Mouse (Mus musculus) cerebellum, adult 11-12 months (tissue): ENCODE data around the gene Sec14l3.
"Not testable (repeated sequence)": the region's sequence is repeated elsewhere in the genome, so short reads cannot be mapped to it uniquely, and the experiment has no call there.

Experiments used
- DNase-seq: peaks from one replicate; pipeline ENCODE4 v3.0.0; 2022

Sec14l3 gene

DNA sequence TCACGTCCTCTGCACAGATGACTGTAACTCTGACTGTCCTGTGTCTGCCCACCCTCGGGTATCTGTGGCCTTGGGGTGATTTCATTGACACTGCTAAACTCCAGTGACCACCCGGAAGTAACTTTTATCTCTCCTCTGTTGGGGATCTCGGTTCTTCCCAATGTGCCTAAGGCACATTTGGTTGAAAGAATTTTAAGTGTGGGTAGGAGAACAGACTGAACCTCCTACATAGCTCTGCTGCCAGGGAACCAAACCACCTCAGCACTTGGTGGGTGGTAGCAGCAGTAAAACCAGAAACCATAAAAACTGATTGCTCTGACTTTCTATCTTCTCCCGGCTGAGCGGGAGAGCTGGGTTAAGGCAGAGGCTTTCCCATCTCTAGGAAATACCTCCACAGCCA, 40.8 kb downstream of the Sec14l3 start:
- DNase-seq = no peak

DNA sequence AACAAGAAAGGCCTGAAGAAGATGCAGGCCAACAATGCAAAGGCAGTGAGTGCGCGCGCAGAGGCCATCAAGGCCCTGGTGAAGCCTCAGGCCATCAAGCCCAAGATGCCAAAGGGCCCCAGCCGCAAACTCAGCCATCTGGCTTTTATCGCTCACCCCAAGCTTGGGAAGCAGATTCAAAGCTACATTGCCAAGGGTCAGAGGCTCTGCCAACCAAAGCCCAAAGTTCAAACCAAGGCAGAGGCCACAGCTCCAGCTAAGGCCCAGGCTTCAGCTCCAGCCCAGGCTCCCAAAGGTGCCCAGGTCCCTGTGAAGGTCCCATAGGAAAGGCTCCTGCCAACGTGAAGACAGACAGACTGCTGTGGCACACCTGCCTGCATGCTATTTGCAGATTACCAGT, 43.3 kb downstream of the Sec14l3 start:
- not testable (repeated sequence) for DNase-seq

DNA sequence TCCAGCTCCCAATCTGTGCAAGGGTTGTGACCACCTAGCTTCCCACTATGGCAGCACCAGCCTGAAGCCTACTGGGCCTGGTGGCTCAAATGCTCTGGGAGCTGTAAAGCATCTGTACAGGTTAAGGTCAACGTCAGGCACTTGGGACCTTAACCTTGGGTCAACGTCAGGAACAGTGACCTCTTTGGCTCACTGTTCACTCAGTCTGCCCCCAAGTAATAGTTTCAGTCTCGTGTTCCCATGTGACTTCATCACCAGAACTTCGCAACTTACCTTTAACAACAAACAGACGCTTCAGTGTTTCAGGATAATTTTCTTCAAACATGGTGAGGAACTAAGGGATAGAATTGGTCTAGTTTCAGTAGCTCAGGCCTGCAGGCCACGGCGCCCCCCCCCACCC, 44.0 kb downstream of the Sec14l3 start:
- DNase-seq = no peak

DNA sequence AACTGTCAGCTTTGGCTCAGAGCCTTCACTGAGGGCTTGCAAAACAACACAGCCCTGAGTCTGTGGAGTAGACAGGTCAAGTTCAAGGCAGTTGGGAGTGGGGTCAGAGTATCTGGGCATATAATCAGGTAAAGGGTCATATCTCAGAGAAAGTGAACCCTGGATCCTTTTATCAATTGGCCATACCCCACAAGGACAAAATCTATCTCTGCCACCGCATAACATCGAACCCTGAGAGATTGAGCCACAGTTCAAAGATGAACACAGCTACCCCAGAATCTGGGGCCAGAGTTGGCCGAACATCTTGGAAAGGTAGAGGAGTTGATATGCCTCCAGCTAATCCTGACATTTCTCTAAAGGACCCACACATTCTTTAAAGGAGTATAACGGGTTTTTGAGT, 47.4 kb downstream of the Sec14l3 start:
- DNase-seq = no peak

DNA sequence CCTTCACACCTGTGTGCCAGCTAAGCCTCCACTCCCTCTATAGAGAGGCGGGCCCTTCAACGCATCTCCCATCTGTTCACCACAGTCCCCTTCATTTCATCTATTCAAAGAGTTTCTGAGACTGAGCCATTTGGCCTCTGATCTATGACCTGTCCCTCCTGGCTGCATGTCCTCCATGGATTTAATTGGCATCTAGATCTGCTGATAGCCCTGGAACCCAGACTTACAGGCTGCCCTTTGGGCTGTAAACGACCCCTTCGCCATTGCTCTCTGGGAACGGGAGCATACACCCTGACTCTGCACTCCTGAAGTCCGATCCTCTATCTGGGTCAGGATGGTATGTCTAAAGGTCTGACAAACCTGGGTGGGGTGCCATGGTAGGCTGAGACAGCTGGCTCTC, 48.2 kb downstream of the Sec14l3 start:
- DNase-seq = no peak

DNA sequence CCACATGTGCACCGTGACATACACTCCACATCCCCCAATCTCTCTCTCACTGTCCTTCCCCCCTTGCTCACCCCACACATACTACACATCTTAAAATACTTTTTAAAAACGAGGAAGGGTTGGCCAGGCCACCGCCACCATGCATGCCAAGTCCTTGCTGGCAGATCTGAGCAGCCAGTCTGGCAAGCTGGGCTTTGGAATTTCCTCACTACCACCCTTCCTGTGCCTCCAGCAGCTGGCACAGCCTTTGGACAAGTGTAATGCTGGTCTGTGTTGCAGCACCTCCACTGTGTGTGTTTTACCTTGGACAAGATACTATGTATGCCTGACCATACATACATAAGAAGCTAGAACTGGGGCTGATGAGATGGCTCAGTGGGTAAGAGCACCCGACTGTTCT, 48.9 kb downstream of the Sec14l3 start:
- DNase-seq = no peak

DNA sequence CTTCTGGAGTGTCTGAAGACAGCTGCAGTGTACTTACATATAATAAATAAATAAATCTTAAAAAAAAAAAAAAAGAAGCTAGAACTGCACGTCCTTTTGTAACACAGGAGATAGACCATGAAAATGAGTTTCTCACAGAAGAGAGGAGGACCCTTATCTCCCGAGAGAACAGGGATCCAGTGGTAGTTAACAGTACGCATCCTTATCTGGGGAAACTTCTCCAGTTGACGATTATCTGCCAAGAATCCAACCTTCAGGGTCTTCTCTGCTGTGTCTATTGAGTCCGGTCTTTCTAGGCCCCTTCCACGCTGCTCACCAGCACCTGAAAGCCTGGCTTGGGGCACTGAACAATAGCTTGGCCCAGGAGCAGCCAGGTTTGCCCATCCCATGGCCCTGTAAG, 49.3 kb downstream of the Sec14l3 start:
- DNase-seq = no peak

DNA sequence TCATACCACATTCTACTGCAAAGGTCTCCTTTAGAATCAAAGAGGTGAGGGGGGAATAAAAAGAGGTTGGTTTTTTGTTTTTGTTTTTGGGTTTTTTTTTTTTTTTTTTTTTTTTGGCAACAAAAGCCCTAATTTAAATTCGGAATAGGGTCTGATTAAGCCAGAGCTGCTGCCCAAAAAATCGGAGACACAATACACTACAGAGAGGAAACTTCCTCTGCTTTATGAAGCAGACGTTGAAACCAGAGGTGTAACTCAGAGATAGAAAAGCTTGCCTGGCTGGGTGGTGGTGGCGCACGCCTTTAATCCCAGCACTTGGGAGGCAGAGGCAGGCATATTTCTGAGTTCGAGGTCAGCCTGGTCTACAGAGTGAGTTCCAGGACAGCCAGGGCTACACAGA, 49.9 kb downstream of the Sec14l3 start:
- DNase-seq = not testable (repeated sequence)

DNA sequence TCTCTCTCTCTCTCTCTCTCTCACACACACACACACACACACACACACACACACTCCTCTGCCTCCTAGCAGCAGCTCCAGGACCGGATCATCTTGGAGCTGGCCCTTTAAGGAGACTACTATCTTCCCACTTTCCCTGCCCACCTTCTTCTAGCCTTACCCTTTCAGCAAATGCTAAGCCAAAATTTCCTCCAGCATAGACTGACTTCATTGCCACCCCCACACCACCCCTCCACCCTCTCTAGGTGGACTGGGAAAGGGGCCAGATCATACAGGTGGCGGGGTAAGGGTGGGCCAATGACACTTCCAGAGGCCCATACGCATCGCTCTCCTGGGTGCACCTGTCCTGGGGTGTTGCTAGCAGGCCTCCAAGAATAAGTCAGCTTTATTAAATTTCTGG, 50.8 kb downstream of the Sec14l3 start:
- no peak for DNase-seq

DNA sequence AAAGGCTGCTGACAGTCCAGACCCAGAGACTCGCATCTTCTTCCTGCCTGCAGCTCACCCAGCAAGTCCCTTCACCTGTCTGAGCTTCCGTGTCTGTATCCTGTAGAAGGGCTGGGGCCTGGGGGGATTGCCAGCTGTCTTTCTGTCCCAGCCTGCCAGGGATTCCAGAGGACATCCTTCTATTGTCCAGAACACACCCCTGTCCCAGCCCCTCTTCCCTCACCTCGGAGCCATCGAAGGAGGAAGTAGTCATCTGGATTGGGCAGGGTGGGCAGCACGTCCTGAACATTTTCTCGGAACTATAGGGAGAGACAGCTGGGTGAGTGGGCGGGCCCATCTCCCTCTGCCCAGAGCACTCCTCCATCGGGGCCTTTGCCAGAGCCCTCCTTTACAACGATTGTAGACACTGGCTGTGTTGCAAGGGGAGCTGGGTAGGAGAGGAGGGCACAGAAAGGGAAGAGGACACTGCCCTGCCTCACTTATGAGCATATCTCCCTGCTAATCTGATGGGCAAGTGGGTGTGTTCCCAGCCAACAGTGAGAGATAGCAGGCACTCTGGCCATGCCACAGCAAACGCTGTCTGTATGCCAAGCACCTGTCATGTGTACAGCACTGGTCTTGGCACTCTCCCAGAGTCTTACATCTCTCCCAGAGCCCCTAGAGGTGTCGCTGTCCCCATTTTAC, 52.0 kb downstream of the Sec14l3 start:
- DNase-seq = no peak

DNA sequence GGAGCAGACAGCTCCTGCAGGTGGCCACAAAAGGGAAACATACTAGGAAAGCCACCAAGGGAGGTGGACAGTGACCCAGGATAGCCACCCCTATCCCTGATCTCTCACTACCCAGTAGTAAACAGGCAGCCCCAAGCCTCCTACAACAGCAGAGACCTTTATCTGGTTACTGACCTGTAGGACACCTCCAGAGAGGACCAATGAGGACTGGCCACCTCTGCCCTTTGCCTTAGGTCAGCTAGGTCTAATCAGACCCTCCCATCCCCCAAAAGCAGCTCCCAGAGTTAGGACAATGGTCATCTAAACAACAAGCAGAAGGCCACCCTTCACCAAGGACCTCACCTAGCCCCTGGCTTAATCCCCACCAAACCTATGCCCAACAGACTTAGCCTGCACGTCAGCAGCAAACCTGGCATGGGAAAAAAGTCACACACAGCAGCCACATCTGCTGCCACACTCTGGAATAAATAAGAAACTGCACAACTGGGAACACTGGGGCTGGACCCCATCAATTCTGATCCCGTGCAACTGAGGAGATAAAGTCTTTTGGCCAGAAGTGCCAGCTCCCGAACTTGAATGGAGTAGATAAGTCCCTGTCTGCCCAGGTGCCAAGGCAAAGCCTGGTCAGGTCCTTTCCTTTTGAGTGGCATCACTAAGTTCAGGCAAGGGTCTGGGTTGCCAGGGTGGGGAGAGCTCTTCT, 52.9 kb downstream of the Sec14l3 start:
- DNase-seq = no peak

DNA sequence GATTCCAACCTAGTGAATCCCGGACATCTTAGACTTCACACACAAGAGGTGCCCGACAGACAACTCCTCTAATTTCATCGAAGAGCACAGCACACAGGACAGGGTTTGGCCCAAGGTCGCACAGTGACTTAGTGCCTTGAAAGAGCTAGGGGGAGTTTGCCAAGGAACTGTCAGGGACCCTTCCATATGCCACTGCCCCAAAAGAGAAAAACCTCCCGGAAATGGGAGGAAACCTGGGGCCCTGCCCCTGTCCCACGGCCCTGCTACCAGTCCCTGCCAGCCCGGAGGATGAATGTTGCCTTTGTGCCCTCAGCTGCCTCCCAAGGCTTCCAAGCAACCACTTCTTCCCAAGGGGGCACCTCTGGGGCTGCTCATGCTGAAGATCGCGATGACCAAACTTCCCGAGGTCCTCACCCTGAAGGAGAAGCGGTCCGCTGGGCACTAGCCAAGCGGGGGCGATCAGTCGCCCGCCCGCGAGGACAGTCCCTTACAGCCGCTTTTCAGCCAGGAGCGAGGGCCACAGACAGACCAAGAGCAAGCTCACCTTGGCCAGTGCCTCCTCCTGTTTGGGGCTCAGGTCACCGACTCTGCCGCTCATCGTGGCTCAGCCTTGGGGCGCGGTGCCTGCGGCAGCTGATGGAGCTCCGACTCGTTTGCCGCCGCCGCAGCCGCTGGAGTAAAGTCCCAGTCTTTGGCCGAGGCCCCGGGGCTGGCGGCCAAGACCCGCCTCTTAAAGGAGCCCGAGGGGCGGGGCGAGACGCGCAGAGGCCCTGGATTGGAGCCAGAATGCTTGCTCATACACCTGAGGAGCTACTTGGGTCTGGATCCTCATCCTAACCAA, 53.7 kb downstream of the Sec14l3 start:
- DNase-seq = peak; percentile 81

DNA sequence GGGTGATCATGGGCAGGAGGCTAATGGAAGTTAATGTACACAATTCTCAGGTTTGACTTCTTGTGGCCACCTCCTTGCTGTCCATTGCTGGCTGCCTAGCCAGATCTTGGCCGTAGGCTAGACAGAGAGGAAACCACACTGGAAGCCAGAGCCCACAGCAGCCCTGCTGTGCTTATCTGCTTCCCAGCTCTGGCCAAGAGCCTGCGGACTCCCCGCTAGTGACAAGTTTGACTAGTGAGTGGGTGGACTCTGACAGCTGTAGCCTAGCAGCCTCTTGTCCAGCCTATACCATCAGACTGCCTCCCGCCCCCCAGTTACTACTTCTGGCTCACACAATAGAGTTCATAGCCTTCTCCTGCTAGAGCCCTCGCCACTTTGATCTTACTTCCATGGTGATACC, 55.0 kb downstream of the Sec14l3 start:
- no peak for DNase-seq

DNA sequence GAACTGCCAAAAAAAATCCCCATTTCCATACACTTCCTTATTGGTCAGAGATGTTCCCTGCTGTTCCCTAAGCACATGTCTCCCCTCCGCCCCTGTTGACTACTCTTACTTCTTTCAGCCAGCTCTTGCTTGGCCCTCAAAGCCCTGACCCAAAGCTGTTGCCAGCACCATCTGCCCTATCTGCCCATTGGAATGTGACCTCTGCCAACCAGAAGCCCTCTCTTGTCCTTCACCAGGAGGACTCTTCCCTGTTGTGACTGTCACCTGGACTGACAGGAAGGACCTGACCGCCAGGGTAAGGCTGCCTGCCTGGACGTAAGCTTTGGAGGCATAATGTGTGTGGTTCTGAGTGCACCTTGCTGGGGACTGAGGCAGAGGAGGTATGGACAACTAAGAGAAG, 57.0 kb downstream of the Sec14l3 start:
- DNase-seq = no peak

DNA sequence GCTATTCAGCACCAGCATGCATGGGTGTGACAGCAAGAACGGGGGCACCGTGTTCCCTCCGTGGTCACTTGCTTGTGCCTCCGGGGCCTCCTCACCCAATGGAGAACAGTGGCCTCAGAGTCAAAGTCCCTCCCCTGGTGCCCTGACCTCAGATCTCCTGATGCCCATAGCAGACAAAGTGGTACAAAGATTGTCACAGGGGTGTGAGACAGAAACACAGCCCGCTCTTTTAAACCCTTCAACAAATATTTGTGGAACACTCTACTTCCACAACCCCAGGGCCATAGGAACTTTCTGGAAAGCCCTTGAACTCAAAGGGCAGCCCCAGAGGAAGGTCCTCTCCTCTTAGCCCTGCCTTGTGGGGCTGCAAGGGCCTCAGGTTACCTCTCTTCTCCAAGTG, 57.6 kb downstream of the Sec14l3 start:
- no peak for DNase-seq

DNA sequence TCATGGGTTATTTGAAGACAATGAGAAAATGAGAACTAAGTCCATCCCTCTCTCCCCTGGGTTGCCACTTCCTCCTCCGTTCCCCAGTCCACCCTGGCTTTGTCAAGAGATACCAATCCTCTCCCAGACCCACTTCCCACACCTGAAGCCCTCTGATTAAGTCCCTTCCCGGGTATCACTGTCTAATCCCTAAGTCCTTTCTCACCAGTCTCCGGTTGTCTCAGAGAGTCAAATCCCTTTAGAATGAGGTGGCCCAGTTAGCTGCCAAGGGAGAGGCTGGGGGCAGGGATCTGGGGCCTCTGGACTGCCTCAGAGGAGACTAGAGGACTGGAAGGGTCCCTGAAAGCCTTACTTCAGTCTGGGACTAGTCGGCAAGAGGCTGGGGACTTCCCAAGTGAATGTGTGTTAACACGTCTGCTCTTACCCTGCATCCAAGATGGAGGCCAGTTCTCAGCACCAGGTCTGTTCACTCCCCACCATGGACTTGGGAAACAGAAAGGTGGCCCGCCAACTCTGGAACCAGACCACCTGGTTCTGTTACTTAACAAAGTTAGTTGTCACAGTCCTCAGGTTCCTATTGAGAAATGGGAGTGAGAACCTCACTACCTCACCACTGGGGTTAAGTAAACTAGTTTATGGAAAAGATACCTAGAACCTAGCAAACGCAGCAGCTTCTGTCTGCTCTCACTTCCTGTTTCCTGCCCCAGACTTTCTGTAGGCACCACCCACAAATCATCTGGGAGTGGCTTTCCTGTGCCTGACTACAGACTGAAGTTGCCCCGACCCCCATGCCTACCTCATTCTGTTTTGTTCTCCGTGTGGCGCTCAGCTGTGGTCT, 58.3 kb downstream of the Sec14l3 start, which contains the start of gene Sec14l2:
TSS of gene Sec14l2 (minus strand) at position 674 of the 838 bp plus-strand sequence.
- no peak for DNase-seq

DNA sequence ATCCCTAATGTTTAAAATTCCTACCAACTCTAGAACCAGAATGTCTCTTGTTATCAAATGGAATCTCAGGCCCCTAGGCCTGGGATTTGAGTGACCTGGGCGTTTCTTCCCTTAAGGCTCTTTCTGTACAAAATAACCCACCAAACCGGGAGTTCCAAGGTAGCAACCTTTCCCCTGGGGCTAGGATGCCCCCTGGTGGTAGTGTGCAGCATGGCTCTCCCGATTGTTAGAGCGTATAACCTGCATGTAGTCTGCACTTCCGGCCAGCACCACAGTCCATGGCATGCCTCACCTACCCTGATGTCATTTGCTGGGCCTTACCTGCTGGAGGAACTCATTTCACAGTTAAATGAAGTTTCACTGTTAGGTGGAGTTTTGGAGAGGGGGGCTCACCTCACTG, 59.3 kb downstream of the Sec14l3 start:
- DNase-seq = no peak

DNA sequence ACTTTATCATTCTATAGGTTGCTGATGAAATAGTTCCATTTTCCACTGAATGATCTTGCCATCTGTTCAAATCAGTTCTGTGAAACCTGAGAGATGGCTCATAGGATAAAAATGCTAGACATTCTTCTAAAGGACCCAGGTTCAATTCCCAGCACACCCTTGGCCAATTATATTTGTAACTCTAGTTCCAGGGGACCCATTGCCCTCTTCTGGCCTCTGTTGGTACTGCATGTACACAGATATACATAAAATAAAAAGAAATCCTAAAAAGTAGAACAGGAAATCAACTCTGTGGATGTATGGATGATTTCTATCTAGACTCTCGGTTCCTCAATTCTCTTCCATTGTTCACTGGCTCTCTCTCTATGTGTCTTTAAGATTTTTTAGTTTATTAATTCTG, 62.4 kb downstream of the Sec14l3 start:
- no peak for DNase-seq
